Mouse (Mus musculus) telencephalon, adult 2 months (tissue): ENCODE results near the gene Eci1.
A peak's percentile ranks its signal among the peaks of the same experiment; 100 is the strongest.
"Not testable (repeated sequence)": the region's sequence is repeated elsewhere in the genome, so short reads cannot be mapped to it uniquely, and the experiment has no call there.

Experiments
- DNase-seq: peaks from one replicate; pipeline ENCODE4 v3.0.0-alpha.2; 2011; ENCODE audit warnings: low read depth, low spot score

Eci1 gene

DNA sequence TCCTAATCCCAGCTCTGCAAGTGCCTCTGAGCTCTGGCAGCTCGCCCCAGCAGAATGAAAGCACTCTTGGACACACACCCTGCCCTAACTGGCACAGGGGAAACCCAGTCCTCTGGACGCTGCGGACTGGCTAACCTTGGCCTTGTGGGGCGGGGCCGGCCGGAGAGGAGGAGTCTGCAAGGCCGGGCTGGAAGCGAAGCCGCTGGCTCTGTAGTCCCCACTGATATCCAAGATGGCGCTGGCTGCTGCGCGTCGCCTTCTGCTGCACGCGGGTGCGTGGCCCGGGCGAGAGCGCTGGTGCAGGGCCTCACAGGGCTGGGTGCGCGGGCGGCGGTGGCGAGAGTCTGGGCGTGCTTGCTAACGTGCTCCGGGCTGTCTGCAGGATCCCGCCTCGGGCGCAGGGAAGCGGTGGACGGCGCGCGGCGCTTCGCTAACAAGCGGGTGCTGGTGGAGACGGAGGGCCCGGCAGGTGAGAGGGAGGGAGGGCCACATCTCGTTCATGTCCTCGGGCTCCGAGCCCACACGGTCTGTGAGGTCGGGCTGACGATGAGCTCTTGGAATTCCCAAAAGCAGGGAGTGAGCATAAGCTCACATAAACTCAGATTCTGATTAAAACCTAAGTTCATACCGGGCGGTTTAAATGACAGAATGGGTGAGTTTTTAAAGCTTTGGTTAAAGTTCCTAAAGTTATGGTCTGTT, at the start of gene Eci1:
Gene Eci1, plus strand, starts transcription at position 171 of the 699 bp plus-strand sequence.
- DNase-seq: peak; percentile 76

DNA sequence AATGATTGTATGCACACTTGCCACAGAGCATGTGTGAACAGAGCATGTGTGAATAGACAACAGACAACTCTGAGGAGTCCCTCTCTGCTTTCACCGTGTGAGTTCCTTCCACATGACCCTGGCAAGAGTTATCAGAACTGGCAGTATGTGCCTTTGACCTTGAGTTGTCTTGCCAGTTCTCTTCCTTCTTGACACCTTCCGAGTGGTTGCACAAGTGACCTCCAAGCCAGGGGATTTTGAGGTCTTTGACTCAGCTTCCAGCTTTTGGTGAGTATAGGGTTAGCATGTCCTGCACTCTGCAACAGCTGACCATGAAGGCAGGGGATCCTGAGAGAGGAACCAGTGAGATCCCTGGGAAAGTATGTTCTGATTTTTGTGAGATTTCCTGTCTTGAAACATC, 47.9 kb upstream of the Eci1 start:
- no peak for DNase-seq

DNA sequence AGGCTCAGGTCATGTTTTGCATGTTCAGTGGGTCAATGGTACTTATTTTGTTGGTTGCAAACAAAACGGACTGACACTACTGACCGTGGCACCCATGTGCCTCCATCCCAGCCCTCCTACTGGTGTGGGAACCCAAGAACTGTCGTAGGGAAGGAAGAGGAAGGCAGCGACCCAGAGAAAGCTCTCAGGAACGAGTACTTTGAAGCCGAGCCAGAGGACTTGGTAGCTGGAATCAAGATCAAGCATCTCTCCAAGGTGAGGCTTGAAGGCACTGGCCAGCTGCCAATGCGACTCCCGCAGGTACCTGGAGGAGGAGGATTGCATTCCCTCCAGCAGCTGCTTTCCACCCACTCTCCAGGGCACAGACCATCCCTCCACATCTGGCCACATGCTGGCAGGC, 42.7 kb upstream of the Eci1 start:
- no peak for DNase-seq

DNA sequence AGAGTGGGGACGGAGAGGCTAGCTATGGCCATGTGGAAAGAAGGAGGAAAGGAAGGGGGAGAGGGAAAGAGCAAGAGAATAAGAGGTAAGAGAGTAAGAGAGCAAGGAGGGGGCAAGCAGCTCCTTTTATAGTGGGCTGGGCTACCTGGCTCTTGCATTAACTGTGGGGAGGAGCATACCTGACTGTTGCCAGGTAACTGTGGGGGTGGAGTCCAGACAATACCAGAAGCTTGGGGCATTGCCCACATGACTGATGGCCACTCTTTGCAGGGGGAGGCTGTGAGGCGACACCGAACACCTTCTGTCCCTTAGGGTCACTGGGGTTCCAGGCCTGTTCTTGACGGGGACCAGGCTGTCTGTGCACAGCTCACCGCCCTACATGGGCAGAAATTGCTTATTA, 37.7 kb upstream of the Eci1 start:
- DNase-seq: no peak

DNA sequence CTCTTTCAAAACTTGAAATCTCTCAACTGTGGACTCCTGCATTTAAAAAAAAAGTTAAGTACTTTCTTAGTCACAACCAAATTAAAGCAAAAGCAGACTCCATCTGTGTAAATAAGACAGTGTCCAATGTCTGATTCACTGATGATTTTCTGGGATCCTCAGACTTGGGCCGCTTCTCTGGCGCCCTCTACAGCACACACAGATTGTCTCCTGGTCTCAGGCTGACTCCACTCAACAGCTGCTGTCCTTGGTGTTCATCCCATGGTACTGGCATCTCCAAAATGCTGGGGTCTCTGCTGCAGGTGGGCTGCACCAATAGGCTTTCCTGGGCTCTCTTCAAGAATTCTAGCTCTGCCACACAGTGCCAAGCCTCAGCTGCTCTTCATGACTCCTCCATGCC, 36.6 kb upstream of the Eci1 start:
- DNase-seq: no peak

DNA sequence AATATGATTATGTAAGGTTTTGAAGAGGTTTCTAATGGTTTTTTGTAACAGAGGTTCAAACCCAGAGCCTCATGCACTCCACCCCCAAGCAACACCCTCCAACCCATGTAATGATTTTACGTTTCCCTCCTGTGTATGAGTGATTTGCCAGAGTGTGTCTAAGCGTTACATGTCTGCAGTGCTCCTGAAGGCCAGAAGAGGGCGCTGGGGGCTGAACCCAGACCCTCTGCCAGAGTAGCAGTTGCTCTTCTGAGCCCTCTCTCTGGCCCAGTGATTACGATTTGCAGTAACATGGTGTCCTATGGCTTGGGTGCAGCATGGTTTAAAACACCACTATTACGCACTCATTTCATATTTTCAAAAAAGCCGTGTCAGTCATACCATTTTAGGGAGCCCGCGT, 35.3 kb upstream of the Eci1 start:
- DNase-seq: no peak

DNA sequence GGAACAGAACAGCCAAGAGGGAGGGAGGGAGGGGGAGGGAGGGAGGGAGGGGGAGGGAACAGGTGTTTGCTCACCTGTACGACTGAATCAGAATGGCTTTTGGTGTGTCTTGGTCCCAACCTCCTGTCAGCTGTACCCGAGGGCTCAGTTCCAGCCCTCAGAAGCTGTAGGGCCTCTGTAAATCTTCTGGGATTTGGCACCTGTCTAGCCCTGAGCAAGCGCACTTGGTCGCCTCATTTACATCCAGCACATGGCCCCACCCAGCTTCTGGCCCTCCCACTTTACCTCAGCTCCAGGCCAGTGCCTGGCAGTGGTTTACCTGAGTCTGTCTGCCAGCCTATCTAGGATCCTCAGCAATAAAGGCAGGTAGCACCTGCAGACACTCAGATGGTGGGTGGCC, 32.9 kb upstream of the Eci1 start:
- no peak for DNase-seq

DNA sequence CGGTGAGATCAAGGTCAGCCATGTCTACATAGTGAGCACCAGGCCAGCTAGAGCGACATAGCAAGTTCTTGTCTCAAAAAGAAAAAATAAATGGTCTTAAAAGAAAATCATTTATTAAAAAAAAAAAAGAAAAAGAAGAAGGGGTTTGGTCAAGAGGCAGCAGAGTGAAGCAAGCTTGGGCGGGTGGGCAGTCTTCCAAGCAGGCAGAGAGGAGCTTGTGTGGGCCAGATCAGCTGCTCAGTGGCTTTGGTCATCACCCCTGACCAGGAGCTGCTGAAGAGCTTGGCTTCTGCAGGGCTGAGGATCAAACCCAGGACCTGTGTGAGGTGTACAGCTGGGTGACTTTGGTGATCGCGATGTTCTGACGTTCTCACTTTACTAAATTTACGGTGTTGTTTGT, 32.0 kb upstream of the Eci1 start:
- no peak for DNase-seq

DNA sequence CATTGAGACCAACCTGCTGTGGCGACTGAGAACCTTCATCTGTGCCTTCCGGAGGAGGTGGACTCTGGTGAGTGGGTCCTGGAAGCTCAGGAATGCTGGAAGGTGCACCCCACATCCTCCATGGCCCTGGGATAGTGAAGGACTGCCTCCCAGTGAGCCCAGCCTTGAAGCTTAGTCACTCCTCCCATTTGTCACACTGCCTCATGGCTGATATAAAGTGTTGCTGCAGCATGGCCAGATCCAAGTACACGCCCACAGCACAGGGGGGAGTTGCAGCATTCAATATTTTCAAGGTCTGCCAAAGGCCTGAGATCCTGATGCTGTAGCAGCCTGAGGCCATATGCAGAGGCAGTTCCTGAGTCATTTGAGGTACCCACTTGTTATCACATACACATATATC, 24.1 kb upstream of the Eci1 start:
- peak; percentile 26 for DNase-seq

DNA sequence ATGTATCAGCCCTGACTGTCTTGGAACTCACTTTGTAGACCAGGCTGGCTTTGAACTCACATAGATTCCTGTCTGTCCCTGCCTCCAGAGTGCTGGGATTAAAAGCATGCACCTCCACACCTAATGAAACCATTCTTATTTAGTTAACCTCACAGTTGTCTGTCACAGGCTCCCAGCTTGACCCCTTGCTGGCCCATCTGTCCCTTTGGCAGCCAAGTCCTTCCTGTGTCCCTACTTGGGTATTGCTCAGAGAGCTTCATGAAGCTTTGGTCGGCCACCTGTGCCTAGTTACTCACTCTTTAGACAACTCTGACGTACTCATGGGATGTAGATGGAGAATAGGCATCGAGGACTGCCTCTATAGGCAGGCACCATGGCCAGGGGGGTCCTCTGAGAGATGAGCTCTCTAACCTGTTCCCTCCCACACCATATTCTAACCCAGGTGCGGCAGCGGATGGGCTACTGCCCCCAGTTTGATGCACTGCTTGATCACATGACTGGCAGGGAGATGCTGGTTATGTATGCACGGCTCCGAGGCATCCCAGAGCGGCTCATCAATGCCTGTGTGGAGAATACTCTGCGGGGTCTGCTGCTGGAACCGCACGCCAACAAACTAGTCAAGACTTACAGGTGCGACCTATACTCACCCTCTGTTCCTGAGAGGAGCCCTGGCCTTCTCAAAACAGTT, 19.2 kb upstream of the Eci1 start:
- DNase-seq: no peak

DNA sequence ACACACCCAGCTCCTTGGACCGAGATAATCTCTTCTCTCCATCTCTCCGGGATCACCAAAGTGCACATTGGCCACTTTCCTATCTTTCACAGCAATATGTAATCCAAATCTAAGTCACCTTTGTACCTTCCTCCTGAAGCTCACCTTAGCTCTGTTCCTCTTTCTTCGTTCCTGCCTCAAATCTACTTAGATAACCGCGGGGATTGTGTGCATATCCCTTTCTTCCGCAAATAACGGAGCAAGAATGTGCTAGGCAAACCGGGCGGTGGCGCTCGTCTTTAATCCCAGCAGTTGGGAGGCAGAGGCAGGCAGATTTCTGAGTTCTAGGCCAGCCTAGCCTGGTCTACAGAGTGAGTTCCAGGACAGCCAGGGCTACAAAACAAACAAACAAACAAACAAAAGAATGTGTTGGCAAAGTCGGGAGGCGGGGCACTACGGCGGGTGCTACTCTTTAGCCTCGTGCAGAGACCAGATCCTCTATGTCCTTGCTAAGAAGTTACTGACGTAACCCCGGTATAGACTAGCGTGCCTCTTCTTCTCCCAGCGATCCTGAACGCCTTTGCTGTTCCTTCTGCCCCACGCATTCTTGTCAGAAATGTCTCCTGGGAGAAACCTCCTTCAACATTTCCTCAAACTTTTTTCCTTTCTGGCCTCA, 12.8 kb upstream of the Eci1 start:
- no peak for DNase-seq

DNA sequence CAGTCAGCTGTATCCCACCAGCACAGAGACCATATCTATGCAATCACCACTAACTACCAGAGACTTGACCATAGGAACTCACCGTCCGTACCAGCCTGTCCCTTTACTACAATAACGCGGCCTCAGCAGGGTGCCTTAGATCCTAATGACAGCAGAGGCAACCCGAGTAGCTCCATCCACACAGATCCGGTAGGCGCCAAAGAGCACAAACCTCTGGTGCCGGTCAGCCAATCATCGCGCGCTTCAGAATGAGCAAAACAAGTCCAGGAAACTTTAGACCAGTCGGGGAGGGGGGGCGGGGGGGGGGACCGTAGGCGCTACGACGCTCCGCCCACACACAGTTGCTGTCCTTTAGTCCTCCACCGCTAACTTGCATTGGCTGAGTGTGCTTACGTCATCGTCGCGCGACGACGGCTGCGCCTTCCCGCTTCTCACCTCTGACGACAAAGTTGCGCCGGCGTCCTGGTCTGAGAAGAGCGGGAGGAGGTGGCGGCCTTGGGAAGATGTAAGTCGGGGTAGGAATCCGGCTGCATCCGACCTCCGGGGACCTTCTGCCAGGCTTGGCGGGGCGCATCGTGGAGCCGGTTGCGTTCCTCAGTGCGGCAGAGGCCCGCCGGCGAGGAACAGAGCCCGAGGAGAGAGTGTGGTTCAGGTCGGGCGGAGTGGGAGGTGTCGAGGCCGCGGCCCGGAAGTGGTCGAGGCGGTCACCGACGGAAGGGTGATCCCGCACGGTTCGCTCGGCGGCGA, 12.0 kb upstream of the Eci1 start, which contains the start of gene Rnps1:
Gene Rnps1, plus strand, starts transcription at position 336 of the 747 bp plus-strand sequence.
- DNase-seq: peak; percentile 98

DNA sequence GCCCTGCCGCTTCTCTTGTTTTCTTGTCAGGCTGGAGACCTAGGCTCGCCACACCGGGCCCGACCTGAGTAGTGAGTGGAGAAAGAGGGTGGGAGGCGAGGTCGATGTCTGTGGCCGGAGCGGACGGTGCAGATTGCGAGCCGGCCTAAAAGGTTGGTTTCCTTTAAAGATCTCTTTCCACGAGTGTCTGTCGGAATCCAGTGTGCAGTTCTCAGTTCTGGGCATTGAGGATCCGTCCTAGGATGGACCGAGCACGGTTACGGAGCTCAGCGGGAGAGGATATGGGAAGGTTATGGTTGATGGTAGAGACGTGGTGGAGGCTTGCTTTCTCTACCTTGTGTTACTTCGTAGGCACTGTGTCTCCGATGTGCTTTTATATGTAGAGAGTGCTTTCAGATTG, 11.4 kb upstream of the Eci1 start:
- DNase-seq: no peak

DNA sequence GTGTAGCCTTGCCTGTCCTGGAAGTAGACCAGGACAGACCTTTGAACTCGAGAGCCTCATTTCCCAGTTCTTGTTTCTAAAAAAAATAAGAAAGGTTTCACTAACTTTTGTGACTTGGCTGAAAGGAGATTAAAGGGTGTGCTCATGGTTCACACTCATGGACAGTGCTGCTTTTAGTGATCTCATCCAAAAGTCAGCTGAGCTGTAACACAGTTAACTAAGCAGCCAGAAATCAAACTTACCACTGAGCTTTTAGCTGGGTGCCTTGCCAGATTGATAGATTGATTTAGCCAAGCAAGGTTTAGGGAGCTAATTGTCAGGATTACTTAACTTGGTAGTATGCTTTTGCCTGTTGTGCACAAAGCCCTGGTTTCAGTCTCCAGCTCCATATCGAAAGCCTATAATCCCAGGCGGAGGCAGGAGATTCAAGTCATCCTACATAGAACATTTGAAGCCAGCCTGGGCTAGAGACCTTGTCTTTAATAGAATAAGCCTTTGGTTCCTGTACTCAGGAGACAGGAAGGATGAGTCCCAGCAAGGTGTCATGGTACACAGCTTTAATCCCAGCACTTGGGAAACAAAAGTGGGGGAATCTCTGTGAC, 10.3 kb upstream of the Eci1 start:
- DNase-seq: no peak

DNA sequence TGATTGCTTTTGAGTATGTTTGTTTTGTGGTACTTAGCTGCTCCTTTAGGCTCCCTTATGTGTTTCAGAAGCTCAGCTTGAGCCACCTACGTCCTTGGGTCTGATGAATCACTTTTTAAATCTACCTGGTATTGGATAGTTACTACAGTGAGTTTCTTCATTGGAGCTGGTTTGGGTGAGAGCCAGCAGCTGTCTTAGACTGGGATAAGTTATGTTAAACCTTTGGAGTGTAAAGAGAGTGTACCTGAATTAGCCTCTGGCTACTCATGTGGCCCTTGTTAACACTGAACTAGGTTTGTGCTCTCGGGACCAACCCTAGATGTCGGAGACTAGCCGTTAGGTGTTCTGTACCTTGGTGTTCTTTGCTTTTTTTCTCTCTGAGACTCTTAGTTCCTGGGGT, 3.3 kb upstream of the Eci1 start:
- no peak for DNase-seq

DNA sequence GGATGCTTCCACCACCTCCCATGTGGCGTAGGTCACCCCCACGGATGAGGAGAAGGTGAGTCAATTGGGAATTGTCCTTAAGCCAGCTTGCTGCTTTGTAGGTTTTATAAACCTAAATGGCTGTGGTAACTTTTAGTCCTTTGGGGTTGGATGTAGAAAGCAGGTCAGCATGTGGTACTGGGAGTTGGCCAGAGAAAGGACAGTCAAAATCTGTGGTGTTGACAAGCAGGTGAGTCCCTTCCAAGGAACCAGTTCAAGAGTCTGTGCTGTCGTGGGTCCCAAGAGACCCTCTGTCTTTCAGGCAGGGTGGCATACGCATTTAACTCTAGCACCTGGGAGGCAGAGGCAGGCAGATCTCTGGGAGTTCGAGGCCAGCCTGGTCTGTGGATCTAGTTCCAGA, 2.0 kb upstream of the Eci1 start:
- DNase-seq: no peak

DNA sequence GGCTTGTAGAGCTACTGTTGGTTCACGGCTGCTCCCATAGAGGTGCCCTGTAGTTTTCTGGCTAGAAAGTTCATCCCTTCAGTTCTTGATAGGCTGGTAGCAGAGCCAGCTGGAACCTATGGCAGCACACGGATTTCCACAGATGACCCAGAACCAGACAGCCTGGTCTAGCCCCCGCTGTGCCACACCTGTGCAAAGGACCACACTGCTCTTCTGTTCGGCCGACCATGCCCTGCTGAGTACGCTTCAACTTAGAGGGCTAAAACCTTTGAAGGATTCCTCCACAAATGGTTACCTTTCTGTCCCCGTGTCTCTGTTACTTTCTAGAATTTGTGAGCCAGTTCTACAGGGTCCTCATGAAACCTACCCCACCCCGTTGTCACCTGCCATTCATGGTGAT, 1.1 kb upstream of the Eci1 start:
- not testable (repeated sequence) for DNase-seq

DNA sequence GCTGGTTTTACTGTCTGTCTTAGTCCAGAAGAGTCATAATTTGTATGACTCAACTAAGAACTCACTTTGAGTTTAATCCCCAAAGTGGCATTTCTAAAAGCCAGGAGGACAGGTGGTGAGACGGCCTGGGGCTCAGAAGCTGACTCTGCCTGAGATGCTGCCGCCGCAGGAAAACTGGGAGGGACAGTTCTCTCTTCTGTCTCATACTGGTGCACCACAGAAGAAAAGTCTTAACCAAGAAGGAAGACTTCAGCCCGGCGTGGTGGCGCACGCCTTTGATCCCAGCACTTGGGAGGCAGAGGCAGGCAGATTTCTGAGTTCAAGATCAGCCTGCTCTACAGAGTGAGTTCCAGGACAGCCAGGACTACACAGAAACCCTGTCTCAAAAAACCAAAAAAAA, 536 bp upstream of the Eci1 start:
- DNase-seq: no peak

DNA sequence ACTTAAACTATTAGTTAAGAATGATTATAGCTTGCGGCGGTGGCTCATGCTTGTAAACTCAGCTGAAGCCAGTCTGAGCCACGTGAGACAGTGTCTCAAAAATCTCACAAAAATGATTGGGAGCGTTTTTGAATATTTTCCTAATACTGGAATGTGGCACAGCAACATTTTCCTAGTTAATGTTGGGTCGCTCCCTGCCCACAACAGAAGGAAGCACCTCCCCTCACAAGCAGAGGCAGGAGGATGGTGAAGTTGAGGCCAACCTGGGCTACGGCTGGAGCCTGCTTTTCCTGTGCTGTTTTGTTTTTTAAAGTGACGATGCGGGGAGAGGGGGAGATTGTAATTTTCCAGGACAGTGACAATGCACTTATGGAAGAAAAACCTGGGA, 723 bp downstream of the Eci1 start:
- no peak for DNase-seq

DNA sequence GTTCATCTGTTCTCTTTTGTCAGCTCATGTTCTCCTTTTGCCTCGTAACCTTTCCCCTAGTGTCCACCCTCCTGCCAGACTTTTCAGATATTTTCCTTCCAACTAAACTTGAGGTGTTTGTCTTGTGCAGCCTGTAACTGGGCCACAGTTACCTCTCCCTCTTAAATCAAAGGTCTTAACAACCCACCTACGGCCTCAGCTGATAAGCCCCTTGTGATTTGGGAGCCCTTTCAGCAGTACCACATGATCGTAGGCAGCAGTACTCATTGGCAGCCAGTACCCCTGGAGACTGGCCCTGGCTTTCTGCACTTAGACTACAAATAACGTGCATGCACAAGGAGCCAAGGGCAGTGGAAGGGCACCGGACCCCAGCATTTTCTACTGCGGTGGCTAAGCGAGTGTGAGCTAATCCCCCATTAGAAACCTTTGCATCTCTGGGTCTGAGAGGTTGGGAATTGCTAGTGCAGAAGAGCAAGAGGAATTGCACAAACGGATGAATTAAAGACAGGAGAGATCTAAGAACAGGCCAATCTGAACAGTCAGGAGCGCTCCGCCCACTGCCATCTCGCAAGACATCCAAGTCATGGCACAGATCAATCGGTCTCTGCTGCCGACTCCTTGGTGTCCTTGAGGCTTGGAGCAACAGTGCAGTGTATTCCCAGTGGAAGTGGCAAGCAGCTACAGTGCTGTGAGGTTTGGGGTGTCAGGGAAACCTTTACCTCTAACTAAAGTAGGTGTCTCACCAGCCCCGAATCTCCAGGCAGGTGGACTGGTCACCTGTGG, 3.0 kb downstream of the Eci1 start:
- DNase-seq: no peak

DNA sequence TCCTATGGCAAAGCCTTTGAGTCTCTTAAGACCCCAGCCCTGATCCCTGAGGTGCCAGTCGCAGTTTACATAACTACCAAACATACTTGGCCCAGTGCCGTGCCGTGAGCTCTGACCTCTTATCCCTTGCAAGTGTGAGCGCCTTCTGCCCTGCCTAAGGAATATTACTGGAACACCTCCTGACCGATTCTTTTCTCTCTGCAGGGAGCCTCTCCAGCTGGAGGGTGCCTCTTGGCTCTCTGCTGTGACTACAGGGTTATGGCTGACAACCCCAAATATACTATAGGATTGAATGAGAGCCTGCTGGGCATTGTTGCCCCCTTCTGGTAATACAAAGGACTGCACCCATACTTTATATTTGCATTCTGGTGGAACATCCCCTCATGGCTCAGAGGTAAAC, 10.6 kb downstream of the Eci1 start:
- no peak for DNase-seq
